Mouse (Mus musculus): ENCODE data around the gene Tyro3. TPM values are rescaled to one million over a fixed set of nuclear protein-coding genes. Genes with fewer than 3 reads are reported as not detected.

Gene Tyro3
- not detected in 2 replicates for total RNA-seq (2015)
- total RNA-seq (2017), result 0.33 TPM in 1 of 2 replicates, not detected in the other

DNA sequence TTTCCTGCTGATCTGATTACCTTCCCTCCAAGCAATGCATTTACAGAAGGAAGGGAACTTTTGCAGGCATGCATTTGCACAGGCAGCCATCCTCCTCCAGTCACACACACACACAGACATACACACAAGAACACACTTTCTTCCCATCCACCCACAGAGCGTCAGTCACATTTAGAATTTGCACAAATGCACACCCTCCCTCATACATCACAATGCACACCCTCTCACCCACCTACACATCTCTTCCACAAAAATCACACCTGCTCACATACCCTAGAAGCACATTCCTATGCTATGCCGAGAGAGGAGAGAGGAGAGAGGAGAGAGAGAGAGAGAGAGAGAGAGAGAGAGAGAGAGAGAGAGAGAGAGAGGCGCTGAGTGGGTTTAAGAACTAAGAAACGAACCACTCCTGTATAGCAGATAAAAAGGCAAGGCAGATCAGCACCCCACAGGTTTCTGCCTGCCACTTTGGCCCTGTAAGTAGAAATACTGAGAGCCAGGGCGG is at the start of gene Tyro3:
TSS of gene Tyro3 (plus strand) at position 455 of the 505 bp plus-strand sequence.
- no peak for ATAC-seq (ENCODE audit: poor library complexity, severe bottlenecking)

DNA sequence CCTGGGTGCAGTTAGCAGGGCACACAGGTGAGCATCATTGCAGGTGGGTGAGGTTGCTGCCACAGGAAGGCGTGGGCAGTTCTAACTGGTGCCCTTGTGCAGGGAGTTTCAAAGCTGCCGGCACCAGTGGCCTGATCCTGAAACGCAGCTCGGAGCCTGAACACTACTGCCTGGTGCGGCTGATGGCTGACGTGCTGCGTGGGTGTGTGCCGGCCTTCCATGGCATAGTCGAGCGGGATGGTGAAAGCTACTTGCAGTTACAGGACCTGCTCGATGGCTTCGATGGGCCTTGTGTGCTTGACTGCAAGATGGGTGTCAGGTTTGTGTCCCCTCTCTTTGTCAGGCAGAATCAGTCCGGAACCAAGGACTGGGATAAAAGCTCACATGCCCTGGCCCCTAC is 48.3 kb upstream of the Tyro3 start:
- no peak for ATAC-seq (ENCODE audit: poor library complexity, severe bottlenecking)

DNA sequence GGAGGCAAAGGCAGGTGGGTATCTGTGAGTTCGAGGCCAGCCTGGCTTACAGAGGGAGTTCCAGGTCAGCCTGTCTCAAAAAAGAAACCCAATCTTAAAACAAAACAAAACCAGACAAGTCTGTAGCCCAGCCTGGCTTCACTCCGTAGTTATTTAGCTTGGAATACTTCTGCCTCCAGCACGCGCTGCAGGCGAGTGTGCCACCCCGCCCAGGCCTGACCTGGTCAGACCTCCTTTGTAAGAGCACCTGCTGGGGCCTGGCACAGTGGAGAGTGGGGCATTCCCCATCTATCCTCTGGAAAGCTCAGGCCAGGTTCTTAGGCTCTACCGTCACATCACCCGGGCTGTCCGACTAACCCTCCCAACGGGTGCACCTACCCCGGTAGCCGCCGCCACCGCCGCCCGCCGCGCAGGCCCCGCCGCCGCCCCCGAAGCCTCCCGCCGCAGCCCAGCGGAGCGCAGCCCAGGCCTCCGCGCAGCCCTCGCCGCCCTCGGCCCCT is 39.9 kb upstream of the Tyro3 start:
- ATAC-seq (ENCODE audit: poor library complexity, severe bottlenecking), result 0 out of 2 replicates have a peak, but pooled peaks have one; percentile 7

DNA sequence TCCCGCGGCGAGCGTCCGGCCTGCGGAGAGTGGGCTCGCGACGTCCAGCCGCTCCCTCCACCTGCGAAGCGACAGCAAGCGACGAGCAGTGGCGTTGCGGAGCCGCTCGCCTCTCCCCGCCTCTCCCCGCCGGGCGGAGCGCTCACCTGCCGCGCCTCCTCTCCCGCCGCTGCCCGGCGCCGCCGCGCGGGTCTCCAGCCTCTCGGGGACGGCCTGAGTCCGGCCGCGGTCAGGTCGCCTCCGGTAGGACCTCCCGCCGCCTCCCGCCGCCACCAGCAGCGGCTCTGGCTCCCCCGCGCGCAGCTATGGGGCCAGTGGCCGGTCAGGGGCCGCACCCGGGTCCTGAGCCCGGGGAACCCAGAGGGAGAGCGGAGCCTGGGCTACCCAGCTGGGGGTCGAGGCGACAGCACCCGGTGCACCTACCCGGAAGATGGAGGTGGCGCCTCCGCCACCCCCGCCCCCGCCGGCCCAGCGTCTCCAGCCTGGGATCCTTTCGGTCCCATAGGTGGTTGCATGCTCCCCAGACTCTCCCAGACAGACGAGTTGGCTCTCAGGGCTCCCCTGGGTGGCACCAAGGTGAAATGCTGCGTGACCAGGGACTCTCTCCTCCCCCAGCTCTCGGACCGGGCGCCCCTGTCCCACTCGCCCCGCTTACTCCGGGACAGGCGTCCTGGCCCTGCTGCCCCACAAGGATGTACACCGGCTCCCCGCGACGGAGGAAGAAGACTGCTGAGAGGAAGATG is 39.3 kb upstream of the Tyro3 start:
- ATAC-seq (ENCODE audit: poor library complexity, severe bottlenecking), result peak; percentile 39

DNA sequence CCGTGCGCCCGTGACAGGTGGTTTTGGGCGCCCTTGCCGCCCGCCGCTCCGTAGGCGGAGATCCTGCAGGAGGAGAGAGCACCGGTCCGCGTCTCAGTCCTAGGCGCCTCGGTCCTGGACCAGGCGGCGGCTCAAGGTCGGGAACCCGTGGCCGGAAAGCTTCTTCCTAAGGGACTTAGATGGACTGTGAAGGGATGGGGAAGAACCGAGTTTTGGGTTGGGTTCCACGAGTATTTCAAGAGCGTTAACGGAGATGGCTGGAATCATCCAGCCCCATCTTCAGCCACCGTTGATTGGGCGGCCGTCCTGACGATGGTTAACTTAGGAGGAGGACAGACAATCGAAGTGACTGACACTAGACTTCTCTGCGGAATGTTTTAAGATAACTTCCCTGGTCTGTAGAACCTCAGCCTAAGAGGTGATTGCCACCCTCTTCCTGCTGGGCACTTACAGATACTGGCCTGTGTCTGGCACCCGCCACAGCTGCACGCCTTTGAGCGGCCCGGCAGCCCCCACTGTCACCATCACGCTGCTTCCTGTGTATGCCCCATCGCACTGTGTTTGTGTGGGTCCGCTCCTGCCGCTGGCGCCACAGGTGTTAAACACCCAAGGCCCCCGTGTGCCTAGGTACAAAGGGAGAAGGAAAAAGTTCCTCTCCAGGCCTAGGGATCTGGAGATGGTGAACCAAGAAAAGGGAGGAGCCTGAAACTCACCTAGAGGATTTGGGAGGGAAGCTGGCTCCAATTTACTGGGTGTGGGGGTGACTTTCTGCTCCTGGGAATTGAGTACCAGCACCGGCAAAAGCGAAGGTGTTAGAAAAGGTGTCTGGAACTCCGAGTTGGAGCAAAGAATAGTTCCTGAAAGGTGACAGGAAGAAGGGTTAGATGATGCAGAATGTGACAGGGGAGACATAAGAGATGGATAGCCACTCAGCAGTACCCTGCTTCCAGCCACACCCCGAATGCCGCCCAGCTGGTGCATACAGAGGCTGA is 38.4 kb upstream of the Tyro3 start:
- peak; percentile 9; the same call in 1 of the 2 replicates for ATAC-seq (ENCODE audit: poor library complexity, severe bottlenecking)

DNA sequence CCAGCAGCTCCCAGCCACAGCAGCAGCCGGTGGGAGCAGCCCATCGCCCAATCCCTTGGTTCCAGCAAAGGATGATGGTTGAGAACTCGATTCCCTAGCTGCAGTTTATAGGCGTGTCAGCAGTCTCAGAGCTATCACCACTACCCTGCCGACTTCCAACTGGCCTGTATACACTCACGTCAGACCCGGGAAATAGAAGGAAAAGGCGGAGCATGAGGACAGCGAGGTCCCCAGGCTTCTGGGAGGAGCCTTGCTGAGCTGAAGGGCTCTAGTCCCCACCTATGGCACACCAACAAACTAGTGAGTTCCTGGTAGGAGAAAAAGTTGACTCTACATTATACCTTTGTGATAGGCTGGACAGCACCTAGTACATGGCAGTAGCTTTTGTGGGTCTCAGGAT is 37.3 kb upstream of the Tyro3 start, which contains the start of gene Ltk:
TSS of gene Ltk (minus strand) at position 181 of the 400 bp plus-strand sequence.
- ATAC-seq (ENCODE audit: poor library complexity, severe bottlenecking), result no peak

DNA sequence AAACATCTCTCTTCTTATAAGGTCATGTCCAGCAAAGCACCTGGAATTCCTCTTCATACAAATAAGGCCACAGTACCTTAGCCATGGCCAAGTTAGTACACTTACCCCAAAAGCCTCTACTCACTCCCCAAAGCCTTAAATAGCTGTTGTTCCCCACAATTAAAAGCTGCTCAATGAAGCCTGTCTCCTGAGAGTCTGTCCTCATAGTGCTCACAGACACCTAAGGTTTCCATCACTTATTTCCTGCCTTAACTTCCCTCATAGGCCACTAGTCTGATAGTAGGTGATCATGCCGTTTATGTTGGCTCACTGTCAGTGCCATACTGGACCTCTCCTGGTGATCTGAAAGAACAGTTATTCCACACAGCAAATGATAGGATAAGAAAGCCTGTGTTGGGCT is 35.3 kb upstream of the Tyro3 start:
- no peak for ATAC-seq (ENCODE audit: poor library complexity, severe bottlenecking)

DNA sequence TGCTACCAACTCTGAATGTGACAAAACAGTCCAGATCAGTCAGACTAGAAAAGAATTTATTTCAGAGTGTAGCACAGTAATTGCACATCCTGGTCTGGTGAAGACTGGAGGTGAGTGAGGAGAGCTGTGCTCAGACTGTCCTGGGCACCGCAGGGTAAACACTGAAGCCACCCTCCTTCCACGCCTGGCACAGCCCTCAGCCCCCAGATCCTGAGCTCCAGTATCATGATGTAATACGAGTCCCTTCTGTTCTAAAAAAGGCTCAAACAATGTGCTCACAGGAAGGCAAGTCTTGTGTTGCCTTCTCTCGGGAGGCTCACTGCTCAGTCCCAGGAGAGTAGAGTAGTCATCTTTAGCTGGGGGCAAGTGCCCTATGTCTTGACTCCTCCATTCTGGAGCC is 33.6 kb upstream of the Tyro3 start:
- ATAC-seq (ENCODE audit: poor library complexity, severe bottlenecking), result no peak

DNA sequence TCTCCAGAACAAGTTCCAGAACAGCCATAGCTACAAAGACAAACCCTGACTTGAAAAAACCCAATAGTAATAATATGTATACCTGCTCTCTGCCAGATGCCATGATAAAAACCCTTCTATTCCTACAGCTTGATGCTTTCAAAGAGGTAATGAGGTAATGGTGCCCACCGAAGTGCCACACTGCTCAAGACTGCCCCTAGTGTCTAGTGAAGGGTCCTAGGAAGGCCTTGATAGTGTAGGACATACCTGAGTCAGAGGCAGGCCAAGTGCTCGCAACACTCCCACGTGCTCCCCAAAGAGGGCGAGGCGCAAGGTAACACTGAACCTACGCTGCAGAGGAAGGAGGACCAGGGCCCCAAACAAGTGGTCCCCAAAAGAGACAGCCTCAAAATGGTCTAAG is 30.3 kb upstream of the Tyro3 start:
- no peak for ATAC-seq (ENCODE audit: poor library complexity, severe bottlenecking)

DNA sequence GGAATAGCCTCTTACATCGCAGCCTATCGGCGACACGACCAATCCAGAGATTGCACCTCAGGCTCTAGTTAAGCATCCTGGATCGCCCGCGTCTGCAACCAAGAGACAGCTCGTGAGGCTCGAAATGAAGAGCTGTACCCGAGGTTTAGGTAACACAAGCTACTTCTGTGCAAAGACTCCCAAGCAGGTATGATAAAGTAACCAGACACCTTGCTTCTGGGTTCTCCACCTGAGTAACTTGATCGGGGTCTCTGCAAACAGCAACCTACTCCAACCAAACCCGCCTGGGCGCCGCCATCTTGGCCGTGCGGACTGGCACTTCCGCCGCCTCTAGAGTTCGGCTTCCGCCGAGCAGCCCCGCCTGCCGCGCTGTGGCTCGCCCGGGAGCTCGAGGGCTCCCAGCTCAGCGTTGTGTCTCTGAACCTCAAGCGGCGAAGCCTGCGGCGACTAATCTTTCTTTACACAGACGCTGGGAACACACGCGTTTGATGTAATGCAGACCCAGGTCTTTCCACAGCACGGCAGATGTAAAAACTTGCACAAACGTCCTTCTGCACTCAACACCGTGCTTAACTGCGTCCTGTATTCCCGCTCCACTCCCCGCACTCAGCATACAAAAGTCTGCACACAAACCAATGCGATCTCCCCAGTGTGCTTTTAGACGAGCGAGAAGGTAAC is 10.2 kb upstream of the Tyro3 start, which contains the start of gene Rpap1:
TSS of gene Rpap1 (minus strand) at position 332 of the 678 bp plus-strand sequence.
- peak; percentile 100 for ATAC-seq (ENCODE audit: poor library complexity, severe bottlenecking)

DNA sequence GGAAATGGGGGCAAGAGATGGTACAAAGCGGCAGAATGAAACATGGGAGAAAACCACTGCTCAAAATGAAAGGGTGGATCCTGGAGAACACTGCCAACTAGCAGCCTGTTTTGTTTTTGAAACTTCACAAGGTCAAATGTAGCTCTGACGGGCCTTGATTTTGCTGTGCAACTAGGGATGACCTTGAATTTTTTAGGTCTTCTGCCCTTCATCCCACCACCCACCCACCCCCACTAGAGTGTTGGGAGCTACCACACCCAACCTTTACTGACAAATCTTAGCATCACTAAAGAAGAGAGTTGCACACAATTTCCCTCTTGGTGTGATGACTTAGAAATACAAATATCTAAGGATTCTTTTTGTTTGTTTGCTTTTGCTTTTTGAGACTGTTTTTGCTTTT is 7.5 kb upstream of the Tyro3 start:
- no peak for ATAC-seq (ENCODE audit: poor library complexity, severe bottlenecking)

DNA sequence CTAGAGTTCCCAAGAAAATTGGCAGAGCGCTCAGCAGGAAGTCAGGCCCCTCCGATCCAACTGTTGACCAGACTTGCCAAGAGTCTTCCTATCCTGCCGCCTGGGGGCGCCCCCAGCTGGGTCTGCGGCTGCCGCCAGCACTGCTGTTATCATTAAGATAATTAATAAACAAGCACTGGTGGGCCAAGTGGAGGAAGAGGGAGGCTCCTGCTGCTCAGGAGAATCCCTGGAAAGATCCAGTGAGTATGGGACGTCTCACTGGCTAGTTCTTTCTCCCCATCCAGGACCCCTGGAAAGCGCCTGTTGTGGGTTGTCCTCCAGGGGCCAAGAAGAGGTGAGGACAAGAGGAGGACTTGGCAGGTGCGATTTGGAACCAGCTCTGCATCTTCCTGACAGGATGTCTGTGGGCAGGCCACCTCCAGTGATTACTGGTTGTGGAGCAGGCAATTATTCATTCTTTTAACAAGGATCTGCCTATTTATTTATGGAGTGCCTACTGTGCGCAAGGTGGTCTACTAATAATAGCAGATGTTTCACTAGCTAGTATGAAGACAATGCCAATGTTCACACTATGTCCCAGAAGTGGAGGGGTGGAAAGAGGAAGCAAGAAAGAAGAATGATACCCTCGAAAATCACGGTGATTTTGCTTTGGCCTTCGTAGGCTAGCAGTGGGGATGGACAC is 854 bp downstream of the Tyro3 start:
- ATAC-seq (ENCODE audit: poor library complexity, severe bottlenecking), result no peak

DNA sequence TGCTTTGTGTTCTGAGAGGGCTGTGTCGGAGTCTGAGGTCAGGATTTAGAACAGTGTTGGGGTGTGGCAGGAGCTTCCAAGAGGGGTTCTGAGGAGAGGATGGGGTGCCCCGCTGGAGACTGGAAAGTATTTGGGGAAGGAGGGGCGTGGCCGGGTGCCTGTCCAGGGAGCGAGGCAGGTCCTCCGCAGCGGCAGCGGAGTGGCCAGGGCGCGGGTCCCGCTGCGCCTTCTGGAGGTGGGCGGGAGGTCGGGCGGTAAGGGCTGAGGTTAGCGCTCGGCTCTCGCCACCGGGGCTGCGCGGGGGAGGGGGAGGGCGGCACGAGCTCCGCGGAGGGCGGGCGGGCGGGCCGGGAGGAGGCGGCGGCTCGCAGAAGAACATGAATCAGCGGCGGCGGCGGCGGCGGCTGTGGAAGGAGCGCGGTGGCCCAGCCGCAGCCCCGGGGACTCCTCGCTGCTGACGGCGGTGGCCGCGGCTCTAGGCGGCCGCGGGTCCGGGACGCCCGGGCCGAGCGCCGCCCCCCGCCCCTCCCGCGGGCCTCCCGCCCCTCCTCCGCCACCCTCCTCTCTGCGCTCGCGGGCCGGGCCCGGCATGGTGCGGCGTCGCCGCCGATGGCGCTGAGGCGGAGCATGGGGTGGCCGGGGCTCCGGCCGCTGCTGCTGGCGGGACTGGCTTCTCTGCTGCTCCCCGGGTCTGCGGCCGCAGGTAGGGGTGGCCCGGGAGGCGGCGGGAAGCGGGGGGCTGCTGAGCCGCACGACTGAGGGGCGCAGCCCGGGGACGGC is 1.8 kb downstream of the Tyro3 start:
- ATAC-seq (ENCODE audit: poor library complexity, severe bottlenecking), result peak; percentile 42

DNA sequence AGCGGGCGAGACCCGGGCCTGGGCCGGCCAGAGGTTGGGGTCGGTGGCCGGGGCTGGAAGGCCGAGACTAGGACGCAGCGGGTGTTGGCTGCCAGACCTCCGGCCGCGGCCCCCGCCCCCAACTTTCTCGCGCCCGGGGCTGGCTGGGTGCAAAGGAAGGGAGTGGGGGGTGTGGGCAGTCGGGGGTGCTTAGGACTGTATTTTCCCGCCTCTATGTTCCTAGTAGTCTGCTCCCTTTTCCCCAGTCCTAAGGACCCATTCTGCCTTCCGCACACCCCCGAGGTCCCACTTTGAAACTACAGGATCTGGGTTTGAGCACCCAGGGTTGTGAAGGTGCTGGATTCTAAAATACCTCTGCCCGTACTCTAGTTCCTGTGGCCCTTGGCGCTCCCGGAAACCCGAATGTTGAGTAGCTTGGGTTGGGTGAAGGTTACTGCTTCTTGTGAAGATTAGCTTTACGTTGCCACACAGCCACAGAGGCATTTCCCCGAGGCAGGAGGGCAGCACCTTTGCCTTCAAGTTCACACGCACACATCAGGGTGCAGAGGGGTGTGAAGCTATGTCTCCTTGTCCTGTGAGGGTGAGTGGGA is 2.5 kb downstream of the Tyro3 start:
- ATAC-seq (ENCODE audit: poor library complexity, severe bottlenecking), result peak; percentile 14; the same call in 1 of the 2 replicates

DNA sequence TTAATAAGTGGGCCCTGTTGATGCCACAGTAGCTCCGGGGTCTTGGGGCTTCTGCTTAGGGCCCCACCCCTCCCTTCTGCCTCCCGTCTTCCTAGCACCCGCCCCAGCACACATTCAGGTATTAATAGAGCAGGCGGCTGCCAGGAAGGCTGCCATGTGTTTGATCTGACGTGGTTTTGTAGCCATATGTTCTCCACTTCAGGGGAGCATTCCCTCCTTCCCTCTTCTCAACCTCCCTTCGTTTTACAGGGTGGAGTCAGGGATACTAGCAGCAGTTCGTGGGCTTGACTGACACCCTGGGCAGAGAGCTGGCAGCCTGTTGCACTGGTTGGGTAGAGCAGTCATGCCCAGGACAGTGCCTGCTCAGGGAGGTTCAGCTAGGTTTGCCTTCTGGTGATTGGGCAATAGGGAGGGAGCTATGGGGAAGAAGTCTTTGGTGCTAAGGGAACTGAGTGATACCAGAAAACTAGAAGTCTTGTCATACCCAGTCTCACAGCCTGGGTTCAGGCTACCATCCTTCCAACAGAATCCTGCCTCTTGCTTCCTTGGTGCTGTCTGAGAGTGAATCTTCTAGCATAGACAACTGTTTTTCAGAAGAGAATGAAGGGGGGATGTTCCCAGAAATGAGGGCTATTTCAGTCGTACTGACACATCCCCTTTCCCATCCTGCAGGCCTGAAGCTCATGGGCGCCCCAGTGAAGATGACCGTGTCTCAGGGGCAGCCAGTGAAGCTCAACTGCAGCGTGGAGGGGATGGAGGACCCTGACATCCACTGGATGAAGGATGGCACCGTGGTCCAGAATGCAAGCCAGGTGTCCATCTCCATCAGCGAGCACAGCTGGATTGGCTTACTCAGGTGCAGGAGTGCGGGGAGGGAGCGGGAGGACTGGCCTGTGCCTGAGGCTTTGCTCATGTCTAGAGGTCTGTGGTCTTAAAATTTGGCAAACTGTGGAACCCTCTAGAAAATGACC is 3.6 kb downstream of the Tyro3 start:
- ATAC-seq (ENCODE audit: poor library complexity, severe bottlenecking), result peak; percentile 49

DNA sequence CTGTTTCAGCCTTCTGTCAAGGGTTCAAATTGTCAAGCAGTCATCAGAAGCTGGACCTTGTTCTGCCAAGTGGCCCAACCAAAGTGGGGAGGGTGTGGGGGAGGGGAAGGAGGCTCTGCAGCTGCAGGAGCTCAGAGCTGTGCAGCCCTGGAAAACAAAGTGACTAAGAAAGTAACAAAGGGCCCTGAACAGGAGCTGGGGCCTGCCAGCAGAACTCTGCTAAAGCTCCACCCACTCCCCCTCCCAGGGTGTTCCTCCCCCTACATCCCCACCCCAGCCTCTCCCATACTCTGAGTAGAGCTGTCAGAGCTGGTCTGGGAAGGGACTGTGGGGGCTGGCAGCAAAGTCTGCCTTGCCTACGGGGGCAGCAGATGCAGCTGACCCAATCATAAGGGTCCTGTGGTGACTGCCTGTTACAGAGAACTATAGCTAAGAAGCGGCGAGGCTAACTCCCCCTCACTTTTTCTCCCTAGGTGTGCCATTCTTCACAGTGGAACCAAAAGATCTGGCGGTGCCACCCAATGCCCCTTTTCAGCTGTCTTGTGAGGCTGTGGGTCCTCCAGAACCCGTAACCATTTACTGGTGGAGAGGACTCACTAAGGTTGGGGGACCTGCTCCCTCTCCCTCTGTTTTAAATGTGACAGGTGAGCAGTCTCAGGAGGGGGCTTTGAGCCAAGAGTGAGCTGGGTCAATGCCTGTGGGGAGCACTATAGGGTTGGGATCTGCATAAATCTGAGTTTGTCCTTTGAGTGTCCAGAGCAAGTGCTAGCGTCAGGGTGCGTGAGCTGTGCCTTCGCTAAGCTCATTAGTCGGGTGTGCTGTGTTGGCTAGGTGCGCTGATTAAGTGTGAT is 5.5 kb downstream of the Tyro3 start:
- no peak for ATAC-seq (ENCODE audit: poor library complexity, severe bottlenecking)
